Mouse (Mus musculus): ENCODE data around the gene Smc6. TPM values are rescaled to one million over a fixed set of nuclear protein-coding genes. Genes with fewer than 3 reads are reported as not detected.

The Smc6 gene
- polyA plus RNA-seq, 1 experiment: 4.8 TPM

GRCm38 (mm10) chr12:11226529-11227268, 39.0 kb upstream of the Smc6 start:
- no peaks in the 10 kb centered on the region for H3K36me3 ChIP-seq (ENCODE audit: control insufficient read depth)
- H3K27me3 ChIP-seq (ENCODE audit: control insufficient read depth): no peaks in the 10 kb centered on the region
- no peaks in the 10 kb centered on the region for H3K4me1 ChIP-seq (ENCODE audit: control insufficient read depth)
- H3K9me3 ChIP-seq (ENCODE audit: control insufficient read depth, low read length): no peaks in the 10 kb centered on the region
- TF ChIP-seq GATA1 (IDR thresholded peaks at IDR 0.05; ENCODE audit: low read length) (no peak), TAL1 (IDR thresholded peaks at IDR 0.05; ENCODE audit: low read length) (no peak)
- no peak overlapping the region for H3K4me3 ChIP-seq (replicated peaks)

DNA sequence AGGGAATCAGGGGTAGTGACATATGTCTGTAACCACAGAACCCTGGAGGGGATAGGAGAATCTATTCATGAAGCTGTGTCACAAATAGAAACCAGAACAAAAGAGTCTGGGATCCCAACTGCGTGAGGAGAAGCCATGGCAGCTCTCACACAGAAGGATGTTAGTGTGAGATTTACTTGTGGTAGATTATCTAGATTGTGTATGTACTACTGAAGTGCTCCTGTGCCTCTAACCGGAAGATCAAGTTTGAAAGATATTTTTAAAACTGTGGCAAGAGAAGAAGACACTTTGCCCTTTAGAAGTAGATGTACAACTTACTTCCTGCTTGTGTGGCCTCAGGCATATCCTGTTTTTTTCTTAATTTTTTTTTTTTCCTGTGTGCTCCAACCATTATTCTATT, 35.4 kb upstream of the Smc6 start:
- no peak overlapping the region for H3K4me3 ChIP-seq (replicated peaks)
- H3K27me3 ChIP-seq (ENCODE audit: control insufficient read depth): no peaks in the 10 kb centered on the region
- TF ChIP-seq TAL1 (IDR thresholded peaks at IDR 0.05; ENCODE audit: low read length): no peak
- TF ChIP-seq GATA1 (IDR thresholded peaks at IDR 0.05; ENCODE audit: low read length): no peak
- no peaks in the 10 kb centered on the region for H3K36me3 ChIP-seq (ENCODE audit: control insufficient read depth)
- no peaks in the 10 kb centered on the region for H3K9me3 ChIP-seq (ENCODE audit: control insufficient read depth, low read length)
- no peaks in the 10 kb centered on the region for H3K4me1 ChIP-seq (ENCODE audit: control insufficient read depth)

DNA sequence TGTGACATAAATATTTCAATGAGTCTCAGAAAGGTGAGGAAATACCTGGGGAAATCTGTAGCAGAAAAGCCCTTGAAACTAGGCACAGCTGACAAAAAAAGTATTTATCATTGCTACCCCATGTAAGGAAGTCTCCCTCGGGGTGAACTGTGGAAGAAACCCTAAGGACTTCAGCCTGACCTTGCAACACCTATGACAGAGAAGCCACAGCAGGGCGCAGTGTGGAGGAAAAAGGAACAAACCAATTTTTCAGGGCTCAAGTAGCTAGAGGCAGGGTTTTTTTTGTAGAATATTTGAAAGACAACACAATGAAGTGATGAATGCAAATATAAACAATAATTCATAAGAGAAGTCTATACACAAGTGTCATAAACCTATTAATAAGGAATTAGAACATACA, 29.7 kb upstream of the Smc6 start:
- no peaks in the 10 kb centered on the region for H3K27me3 ChIP-seq (ENCODE audit: control insufficient read depth)
- no peak overlapping the region for H3K4me3 ChIP-seq (replicated peaks)

GRCm38 (mm10) chr12:11247460-11247859, 18.2 kb upstream of the Smc6 start:
- TF ChIP-seq GATA1 (IDR thresholded peaks at IDR 0.05; ENCODE audit: low read length) (no peak), TAL1 (IDR thresholded peaks at IDR 0.05; ENCODE audit: low read length) (no peak)
- no peaks in the 10 kb centered on the region for H3K27me3 ChIP-seq (ENCODE audit: control insufficient read depth)
- H3K36me3 ChIP-seq (ENCODE audit: control insufficient read depth): peaks cover 96% of the 10 kb centered on the region
- no peaks in the 10 kb centered on the region for H3K9me3 ChIP-seq (ENCODE audit: control insufficient read depth, low read length)
- no peak overlapping the region for H3K4me3 ChIP-seq (replicated peaks)
- no peaks in the 10 kb centered on the region for H3K4me1 ChIP-seq (ENCODE audit: control insufficient read depth)

More for the DNA sequence above, 29.7 kb upstream of the Smc6 start:
- H3K9me3 ChIP-seq (ENCODE audit: control insufficient read depth, low read length): no peaks in the 10 kb centered on the region
- no peaks in the 10 kb centered on the region for H3K4me1 ChIP-seq (ENCODE audit: control insufficient read depth)
- H3K36me3 ChIP-seq (ENCODE audit: control insufficient read depth): peaks cover 15% of the 10 kb centered on the region
- no peak for TF ChIP-seq TAL1 (IDR thresholded peaks at IDR 0.05; ENCODE audit: low read length)
- no peak for TF ChIP-seq GATA1 (IDR thresholded peaks at IDR 0.05; ENCODE audit: low read length)

GRCm38 (mm10) chr12:11250322-11250721, 15.4 kb upstream of the Smc6 start:
- TF ChIP-seq TAL1 (IDR thresholded peaks at IDR 0.05; ENCODE audit: low read length) (no peak), GATA1 (IDR thresholded peaks at IDR 0.05; ENCODE audit: low read length) (no peak)

GRCm38 (mm10) chr12:11264895-11265294, 791 bp upstream of the Smc6 start:
- Histone ChIP-seq H3K36me3 (ENCODE audit: control insufficient read depth) (peaks cover 39% of the 10 kb centered on the region), H3K27me3 (ENCODE audit: control insufficient read depth) (no peaks in the 10 kb centered on the region), H3K4me3 (replicated peaks) (peak overlapping the region; percentile 98), H3K9me3 (ENCODE audit: control insufficient read depth, low read length) (no peaks in the 10 kb centered on the region), H3K4me1 (ENCODE audit: control insufficient read depth) (peaks cover 43% of the 10 kb centered on the region)
- TF ChIP-seq TAL1 (IDR thresholded peaks at IDR 0.05; ENCODE audit: low read length) (no peak), GATA1 (IDR thresholded peaks at IDR 0.05; ENCODE audit: low read length) (no peak)

More at GRCm38 (mm10) chr12:11250322-11250721, 15.4 kb upstream of the Smc6 start:
- Histone ChIP-seq H3K9me3 (ENCODE audit: control insufficient read depth, low read length) (no peaks in the 10 kb centered on the region), H3K36me3 (ENCODE audit: control insufficient read depth) (peaks cover 96% of the 10 kb centered on the region), H3K4me3 (replicated peaks) (no peak overlapping the region), H3K27me3 (ENCODE audit: control insufficient read depth) (no peaks in the 10 kb centered on the region), H3K4me1 (ENCODE audit: control insufficient read depth) (no peaks in the 10 kb centered on the region)

- Histone ChIP-seq H3K4me3 (replicated peaks) (peak overlapping the region; percentile 98), H3K4me1 (ENCODE audit: control insufficient read depth) (peaks cover 44% of the 10 kb centered on the region), H3K27me3 (ENCODE audit: control insufficient read depth) (no peaks in the 10 kb centered on the region), H3K9me3 (ENCODE audit: control insufficient read depth, low read length) (no peaks in the 10 kb centered on the region), H3K36me3 (ENCODE audit: control insufficient read depth) (peaks cover 37% of the 10 kb centered on the region)
- TF ChIP-seq TAL1 (IDR thresholded peaks at IDR 0.05; ENCODE audit: low read length): no peak
- no peak for TF ChIP-seq GATA1 (IDR thresholded peaks at IDR 0.05; ENCODE audit: low read length)
Measured at GRCm38 (mm10) chr12:11266282-11266985, 748 bp downstream of the Smc6 start.

DNA sequence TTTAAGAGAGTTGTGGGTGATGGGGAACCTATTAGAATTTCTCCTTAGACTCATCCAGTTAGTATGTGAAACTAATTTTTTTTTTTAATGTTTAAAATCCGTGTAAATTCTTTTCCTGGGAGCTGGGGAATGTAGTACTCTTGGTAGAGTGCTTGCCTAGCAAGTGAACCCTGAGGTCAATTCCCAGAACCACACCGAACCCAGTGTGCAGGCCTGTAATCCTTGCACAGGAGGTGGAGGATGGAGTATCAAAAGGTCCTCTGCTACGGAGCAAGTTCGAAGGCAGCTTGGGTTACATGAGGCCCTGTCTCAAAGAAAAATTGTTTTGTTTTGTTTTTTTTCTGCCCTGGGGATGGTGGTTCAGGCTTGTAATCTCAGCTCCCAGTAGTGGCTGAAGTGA, 1.3 kb downstream of the Smc6 start:
- H3K4me1 ChIP-seq (ENCODE audit: control insufficient read depth): peaks cover 44% of the 10 kb centered on the region
- H3K9me3 ChIP-seq (ENCODE audit: control insufficient read depth, low read length): no peaks in the 10 kb centered on the region
- no peaks in the 10 kb centered on the region for H3K27me3 ChIP-seq (ENCODE audit: control insufficient read depth)
- TF ChIP-seq GATA1 (IDR thresholded peaks at IDR 0.05; ENCODE audit: low read length) (no peak), TAL1 (IDR thresholded peaks at IDR 0.05; ENCODE audit: low read length) (no peak)
- peaks cover 39% of the 10 kb centered on the region for H3K36me3 ChIP-seq (ENCODE audit: control insufficient read depth)
- H3K4me3 ChIP-seq (replicated peaks): peak overlapping the region; percentile 98

DNA sequence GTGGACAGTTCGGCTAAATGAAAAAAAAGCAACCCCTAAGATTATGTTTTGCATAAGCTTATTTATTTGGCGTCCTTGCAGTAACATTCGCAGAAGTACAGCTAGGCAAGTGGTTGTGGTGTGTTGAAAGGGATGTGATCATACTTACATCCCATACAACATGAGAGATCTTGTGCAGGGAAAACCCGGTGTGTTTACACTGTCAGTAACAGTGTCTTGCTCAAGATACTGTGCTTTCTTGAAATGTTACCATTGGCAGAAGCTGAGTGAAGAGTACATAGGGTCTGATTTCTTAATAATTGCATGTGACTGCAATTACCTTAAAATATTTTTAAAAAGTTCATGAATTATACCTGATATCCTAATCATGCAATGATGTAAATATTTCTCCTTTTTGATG, 6.9 kb downstream of the Smc6 start:
- Histone ChIP-seq H3K27me3 (ENCODE audit: control insufficient read depth) (no peaks in the 10 kb centered on the region), H3K9me3 (ENCODE audit: control insufficient read depth, low read length) (no peaks in the 10 kb centered on the region), H3K4me1 (ENCODE audit: control insufficient read depth) (peaks cover 22% of the 10 kb centered on the region), H3K4me3 (replicated peaks) (no peak overlapping the region), H3K36me3 (ENCODE audit: control insufficient read depth) (peaks cover 78% of the 10 kb centered on the region)
- no peak for TF ChIP-seq TAL1 (IDR thresholded peaks at IDR 0.05; ENCODE audit: low read length)
- no peak for TF ChIP-seq GATA1 (IDR thresholded peaks at IDR 0.05; ENCODE audit: low read length)

Data from erythroblast, embryonic 14.5 days (primary cell).